Mouse (Mus musculus) stomach, embryonic 15.5 days (tissue): Measurements from ENCODE around the gene Ddx54. TPM values are rescaled to one million over a fixed set of nuclear protein-coding genes. Genes with fewer than 3 reads are reported as not detected.

ENCODE experiments used
- ATAC-seq: fragments of 200-750 bp; cut with Nextera tagmentation; 2 replicates; pipeline ENCODE4 v1.8.0; 2017; ENCODE audit warnings: low read depth, moderate number of reproducible peaks, moderate TSS enrichment; ENCODE audit not compliant: insufficient read depth, low FRiP score
- H3K27ac ChIP-seq: fragments of 300-500 bp; sonication (generic); 2 replicates; pipeline ENCODE4 v1.5.1; 2015; ENCODE audit warnings: mild to moderate bottlenecking, inconsistent platforms
- H3K27me3 ChIP-seq: fragments of 300-500 bp; sonication (generic); replicated peaks from 2 replicates; pipeline ENCODE4 v1.6.1; 2015; ENCODE audit warnings: inconsistent platforms
- H3K36me3 ChIP-seq: fragments of 300-500 bp; sonication (generic); 2 replicates; pipeline ENCODE4 v1.6.1; 2015; ENCODE audit warnings: inconsistent platforms
- H3K4me1 ChIP-seq: fragments of 300-500 bp; sonication (generic); 2 replicates; pipeline ENCODE4 v1.6.1; 2015; ENCODE audit warnings: inconsistent platforms
- H3K4me2 ChIP-seq: fragments of 300-500 bp; sonication (generic); 2 replicates; pipeline ENCODE4 v1.6.1; 2015; ENCODE audit warnings: mild to moderate bottlenecking, inconsistent platforms
- H3K4me3 ChIP-seq: fragments of 300-500 bp; sonication (generic); replicated peaks from 2 replicates; pipeline ENCODE4 v1.5.1; 2015; ENCODE audit warnings: inconsistent platforms
- H3K9ac ChIP-seq: fragments of 300-500 bp; sonication (generic); 2 replicates; pipeline ENCODE4 v1.6.1; 2015; ENCODE audit warnings: inconsistent platforms
- H3K9me3 ChIP-seq: fragments of 300-500 bp; sonication (generic); 2 replicates; pipeline ENCODE4 v1.6.1; 2016; ENCODE audit warnings: inconsistent platforms
- WGBS: fragments of 180-500 bp; shearing (Covaris S2); methylation state at CpG from one replicate; pipeline ENCODE4 v1.1.7; 2015; 5-methylcytosine and 5-hydroxymethylcytosine counted together
- polyA plus RNA-seq: library from polyadenylated mRNA; unstranded; fragments of >200 nt; fragmentation: Nextera tagmentation; extraction: Ambion mirVana; gene quantifications from 2 replicates; pipeline ENCODE4 v1.2.1, GENCODE M21; 2015

Gene Ddx54
- polyA plus RNA-seq, 1 experiment from 2014 or later, result 41.8 TPM

DNA sequence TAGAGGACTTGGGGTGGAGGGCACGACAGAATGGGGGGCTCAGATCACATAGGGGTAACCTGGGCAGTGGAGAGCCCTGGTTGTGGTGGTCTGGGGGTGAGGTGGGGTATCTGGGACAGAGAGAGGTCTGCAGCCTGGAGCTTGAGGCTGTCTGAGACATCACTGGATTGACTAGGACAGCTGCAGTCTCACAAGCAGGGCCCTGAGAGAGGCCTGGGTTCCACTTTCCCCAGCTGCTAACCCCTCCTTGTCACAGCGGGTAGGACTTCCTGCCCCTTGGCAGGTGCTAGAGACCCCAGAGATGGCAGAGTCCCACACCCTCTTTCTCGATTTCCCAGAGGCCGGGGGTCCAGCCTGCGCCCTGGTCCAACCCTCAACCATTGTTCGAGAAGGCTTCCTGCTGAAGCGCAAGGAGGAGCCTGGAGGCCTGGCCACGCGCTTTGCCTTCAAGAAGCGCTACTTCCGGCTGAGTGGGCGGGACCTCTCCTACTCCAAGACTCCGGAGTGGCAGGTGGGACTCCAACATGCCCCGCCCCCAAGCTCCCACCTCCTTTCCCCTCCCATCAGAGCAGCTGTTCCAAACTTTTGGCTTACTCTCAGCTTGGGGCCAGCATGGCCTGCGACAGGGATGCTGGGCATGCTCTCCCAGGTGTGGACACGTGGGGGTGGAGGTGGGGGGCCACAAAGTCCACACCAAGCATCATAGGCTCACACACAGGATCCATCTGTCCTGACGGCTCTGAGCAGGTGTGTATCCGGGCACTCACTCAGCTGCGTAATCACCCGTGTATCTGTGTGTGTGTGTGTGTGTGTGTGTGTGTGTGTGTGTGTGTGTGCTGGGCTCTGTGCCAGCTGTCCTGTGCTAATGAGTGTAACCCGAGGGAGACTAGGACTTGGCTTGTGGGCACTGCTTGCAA lies 61.9 kb downstream of the Ddx54 start:
- WGBS, result 25% methylated on average over 21 of the region's 21 CpGs
- Histone ChIP-seq H3K9ac (no peak overlapping the region), H3K27me3 (no peaks in the 10 kb centered on the region), H3K4me2 (0 out of 2 replicates have a peak overlapping the region, but pooled peaks have one; percentile 10), H3K27ac (no peak overlapping the region), H3K36me3 (no peaks in the 10 kb centered on the region), H3K4me1 (0 out of 2 replicates have a peak, but pooled peaks cover 2% of the 10 kb centered on the region), H3K9me3 (no peaks in the 10 kb centered on the region), H3K4me3 (no peak overlapping the region)
- peak; percentile 40 for ATAC-seq

DNA sequence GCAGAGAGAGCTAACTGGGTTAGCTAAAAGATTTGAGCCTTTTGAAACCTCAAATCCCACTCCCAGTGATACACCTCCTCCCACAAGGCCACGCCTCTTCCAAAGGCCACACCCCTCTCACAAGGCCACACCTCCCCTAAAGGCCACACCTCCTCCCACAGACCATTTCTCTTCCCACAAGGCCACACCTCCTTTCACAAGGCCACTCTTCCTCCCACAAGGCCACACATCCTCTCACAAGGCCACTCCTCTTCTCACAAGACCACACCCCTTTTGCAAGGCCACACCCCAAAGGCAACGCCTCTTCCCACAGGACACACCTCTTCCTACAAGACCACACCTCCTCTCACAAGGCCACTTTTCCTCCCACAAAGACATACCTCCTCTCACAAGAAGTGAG lies 65.0 kb downstream of the Ddx54 start:
- Histone ChIP-seq H3K27ac (no peak overlapping the region), H3K9ac (no peak overlapping the region), H3K4me1 (peaks cover 12% of the 10 kb centered on the region; the same call in 1 of the 2 replicates), H3K36me3 (no peaks in the 10 kb centered on the region; the same call in 1 of the 2 replicates), H3K4me2 (no peak overlapping the region), H3K4me3 (no peak overlapping the region), H3K9me3 (no peaks in the 10 kb centered on the region), H3K27me3 (peaks cover 5% of the 10 kb centered on the region)
- no peak for ATAC-seq
- WGBS, result 29% methylated on average over 2 of the region's 2 CpGs

Other genes starting within 250 kb of the Ddx54 start
- gene Lhx5, start 181.0 kb upstream of the Ddx54 start, polyA plus RNA-seq, result 0.14 and 0.17 TPM in 2 replicates
- gene Sdsl, start 139.9 kb upstream of the Ddx54 start, polyA plus RNA-seq, result 15.9 and 19.4 TPM in 2 replicates
- 0.36 and 0.52 TPM in 2 replicates for gene Sds, start 136.2 kb upstream of the Ddx54 start, polyA plus RNA-seq
- 51.5 and 53.5 TPM in 2 replicates for gene Plbd2, start 109.1 kb upstream of the Ddx54 start, polyA plus RNA-seq
- gene Slc8b1, start 101.6 kb upstream of the Ddx54 start, polyA plus RNA-seq, result 6.2 and 8.3 TPM in 2 replicates
- 25.5 and 25.7 TPM in 2 replicates for gene Tpcn1, start 24.1 kb upstream of the Ddx54 start, polyA plus RNA-seq
- gene Iqcd, start 23.7 kb upstream of the Ddx54 start, polyA plus RNA-seq, result 0.40 and 0.69 TPM in 2 replicates
- gene Rita1, start 150 bp upstream of the Ddx54 start, polyA plus RNA-seq, result 10.4 and 11.4 TPM in 2 replicates
- gene Cfap73, start 21.5 kb downstream of the Ddx54 start, polyA plus RNA-seq, result not detected in 2 replicates
- gene Rasal1, start 36.1 kb downstream of the Ddx54 start, polyA plus RNA-seq, result 0.34 and 0.54 TPM in 2 replicates
- gene Dtx1, start 99.2 kb downstream of the Ddx54 start, polyA plus RNA-seq, result 5.2 and 5.6 TPM in 2 replicates
- 0.46 and 0.51 TPM in 2 replicates for gene Oas2, start 137.1 kb downstream of the Ddx54 start, polyA plus RNA-seq
- gene Oas3, start 164.9 kb downstream of the Ddx54 start, polyA plus RNA-seq, result 0.32 and 0.40 TPM in 2 replicates
- gene Oas1e, start 182.8 kb downstream of the Ddx54 start, polyA plus RNA-seq, result not detected in 2 replicates
- gene Oas1c, start 199.8 kb downstream of the Ddx54 start, polyA plus RNA-seq, result 0.54 and 0.71 TPM in 2 replicates
- not detected in 2 replicates for gene Oas1f, start 234.6 kb downstream of the Ddx54 start, polyA plus RNA-seq
- gene Oas1h, start 248.7 kb downstream of the Ddx54 start, polyA plus RNA-seq, result not detected in 2 replicates